Mouse (Mus musculus): ENCODE measurements around the gene Synpo2. TPM values are rescaled to one million over a fixed set of nuclear protein-coding genes. Genes with fewer than 3 reads are reported as not detected.

Gene Synpo2
- polyA plus RNA-seq, 1 experiment from 2014 or later = 2.2 TPM

GRCm38 (mm10) chr3:123111071-123111711, 124.8 kb downstream of the Synpo2 start:
- peaks cover 10% of the 10 kb centered on the region; the same call in 1 of the 2 replicates for H3K4me1 ChIP-seq (ENCODE audit: insufficient read depth, low read depth, low read length)
- H3K4me3 ChIP-seq (ENCODE audit: low read depth, low read length) = no peak overlapping the region
- no peak overlapping the region for H3K9ac ChIP-seq (replicated peaks; ENCODE audit: low read depth)
- WGBS = 86% methylated on average over 10 of the region's 10 CpGs
- no peaks in the 10 kb centered on the region for H3K36me3 ChIP-seq (ENCODE audit: insufficient read depth, low read length)
- DNase-seq (ENCODE audit: low spot score) = no peak
- H3K9me3 ChIP-seq (ENCODE audit: low read length) = no peaks in the 10 kb centered on the region
- H3K27me3 ChIP-seq (replicated peaks; ENCODE audit: insufficient read depth, low read length) = no peaks in the 10 kb centered on the region
- no peak for TF ChIP-seq CTCF (IDR thresholded peaks at IDR 0.05)
- no peak for TF ChIP-seq EP300 (IDR thresholded peaks at IDR 0.05)
- no peak overlapping the region for H3K4me2 ChIP-seq (replicated peaks; ENCODE audit: low read depth, low read length)
- no peak overlapping the region for H3K27ac ChIP-seq (ENCODE audit: low read length)
- ATAC-seq = no peak

- H3K27ac ChIP-seq (ENCODE audit: low read length) = no peak overlapping the region; the same call in 1 of the 2 replicates
- peak overlapping the region; percentile 34 for H3K4me2 ChIP-seq (replicated peaks; ENCODE audit: low read depth, low read length)
- peak; percentile 56 for ATAC-seq
- H3K9me3 ChIP-seq (ENCODE audit: low read length) = no peaks in the 10 kb centered on the region
- WGBS = 34% methylated on average over 14 of the region's 14 CpGs
- TF ChIP-seq CTCF (IDR thresholded peaks at IDR 0.05) = no peak
- TF ChIP-seq EP300 (IDR thresholded peaks at IDR 0.05) = peak; percentile 52; the same call in 1 of the 2 replicates
- no peaks in the 10 kb centered on the region for H3K27me3 ChIP-seq (replicated peaks; ENCODE audit: insufficient read depth, low read length)
- no peak overlapping the region for H3K9ac ChIP-seq (replicated peaks; ENCODE audit: low read depth)
- peaks cover 10% of the 10 kb centered on the region; the same call in 1 of the 2 replicates for H3K4me1 ChIP-seq (ENCODE audit: insufficient read depth, low read depth, low read length)
- peak; percentile 57 for DNase-seq (ENCODE audit: low spot score)
- peak overlapping the region; percentile 4; the same call in 1 of the 2 replicates for H3K4me3 ChIP-seq (ENCODE audit: low read depth, low read length)
- H3K36me3 ChIP-seq (ENCODE audit: insufficient read depth, low read length) = no peaks in the 10 kb centered on the region
Measured at GRCm38 (mm10) chr3:123107830-123108549, 128.0 kb downstream of the Synpo2 start.

- ATAC-seq = no peak
Measured at GRCm38 (mm10) chr3:123104325-123104724, 131.6 kb downstream of the Synpo2 start.

GRCm38 (mm10) chr3:123103151-123103860, 132.6 kb downstream of the Synpo2 start:
- peak; percentile 91 for DNase-seq (ENCODE audit: low spot score)
- H3K9ac ChIP-seq (replicated peaks; ENCODE audit: low read depth) = no peak overlapping the region
- no peak for TF ChIP-seq EP300 (IDR thresholded peaks at IDR 0.05)
- peak; percentile 97 for TF ChIP-seq CTCF (IDR thresholded peaks at IDR 0.05)
- no peaks in the 10 kb centered on the region for H3K27me3 ChIP-seq (replicated peaks; ENCODE audit: insufficient read depth, low read length)
- no peaks in the 10 kb centered on the region for H3K9me3 ChIP-seq (ENCODE audit: low read length)
- peaks cover 10% of the 10 kb centered on the region; the same call in 1 of the 2 replicates for H3K4me1 ChIP-seq (ENCODE audit: insufficient read depth, low read depth, low read length)
- no peak overlapping the region for H3K27ac ChIP-seq (ENCODE audit: low read length)
- ATAC-seq = peak; percentile 78
- H3K36me3 ChIP-seq (ENCODE audit: insufficient read depth, low read length) = no peaks in the 10 kb centered on the region
- no peak overlapping the region for H3K4me3 ChIP-seq (ENCODE audit: low read depth, low read length)
- WGBS = 25% methylated on average over 13 of the region's 13 CpGs
- H3K4me2 ChIP-seq (replicated peaks; ENCODE audit: low read depth, low read length) = no peak overlapping the region

More at GRCm38 (mm10) chr3:123104325-123104724, 131.6 kb downstream of the Synpo2 start:
- DNase-seq (ENCODE audit: low spot score) = no peak
- H3K27me3 ChIP-seq (replicated peaks; ENCODE audit: insufficient read depth, low read length) = no peaks in the 10 kb centered on the region
- no peak overlapping the region for H3K9ac ChIP-seq (replicated peaks; ENCODE audit: low read depth)
- no peak overlapping the region for H3K27ac ChIP-seq (ENCODE audit: low read length)
- peaks cover 10% of the 10 kb centered on the region; the same call in 1 of the 2 replicates for H3K4me1 ChIP-seq (ENCODE audit: insufficient read depth, low read depth, low read length)
- H3K4me3 ChIP-seq (ENCODE audit: low read depth, low read length) = no peak overlapping the region
- H3K4me2 ChIP-seq (replicated peaks; ENCODE audit: low read depth, low read length) = no peak overlapping the region
- no peaks in the 10 kb centered on the region for H3K9me3 ChIP-seq (ENCODE audit: low read length)
- 77% methylated on average over 6 of the region's 6 CpGs for WGBS
- no peak for TF ChIP-seq CTCF (IDR thresholded peaks at IDR 0.05)
- no peak for TF ChIP-seq EP300 (IDR thresholded peaks at IDR 0.05)
- H3K36me3 ChIP-seq (ENCODE audit: insufficient read depth, low read length) = no peaks in the 10 kb centered on the region

GRCm38 (mm10) chr3:123101761-123102160, 134.2 kb downstream of the Synpo2 start:
- ATAC-seq (no peak), DNase-seq (ENCODE audit: low spot score) (no peak)
- Histone ChIP-seq H3K36me3 (ENCODE audit: insufficient read depth, low read length) (no peaks in the 10 kb centered on the region), H3K27ac (ENCODE audit: low read length) (no peak overlapping the region), H3K9me3 (ENCODE audit: low read length) (no peaks in the 10 kb centered on the region), H3K4me3 (ENCODE audit: low read depth, low read length) (no peak overlapping the region), H3K4me2 (replicated peaks; ENCODE audit: low read depth, low read length) (no peak overlapping the region), H3K4me1 (ENCODE audit: insufficient read depth, low read depth, low read length) (no peaks in the 10 kb centered on the region), H3K27me3 (replicated peaks; ENCODE audit: insufficient read depth, low read length) (no peaks in the 10 kb centered on the region), H3K9ac (replicated peaks; ENCODE audit: low read depth) (no peak overlapping the region)
- TF ChIP-seq CTCF (IDR thresholded peaks at IDR 0.05) (no peak), EP300 (IDR thresholded peaks at IDR 0.05) (no peak)
- WGBS = 78% methylated on average over 2 of the region's 2 CpGs

- ATAC-seq = no peak
- H3K27ac ChIP-seq (ENCODE audit: low read length) = no peak overlapping the region
- no peaks in the 10 kb centered on the region for H3K27me3 ChIP-seq (replicated peaks; ENCODE audit: insufficient read depth, low read length)
- peaks cover 15% of the 10 kb centered on the region; the same call in 1 of the 2 replicates for H3K4me1 ChIP-seq (ENCODE audit: insufficient read depth, low read depth, low read length)
- H3K4me2 ChIP-seq (replicated peaks; ENCODE audit: low read depth, low read length) = no peak overlapping the region
- TF ChIP-seq EP300 (IDR thresholded peaks at IDR 0.05) = no peak
- no peak for TF ChIP-seq CTCF (IDR thresholded peaks at IDR 0.05)
- H3K9me3 ChIP-seq (ENCODE audit: low read length) = no peaks in the 10 kb centered on the region
- H3K36me3 ChIP-seq (ENCODE audit: insufficient read depth, low read length) = no peaks in the 10 kb centered on the region
- DNase-seq (ENCODE audit: low spot score) = no peak
- H3K4me3 ChIP-seq (ENCODE audit: low read depth, low read length) = no peak overlapping the region
- no peak overlapping the region for H3K9ac ChIP-seq (replicated peaks; ENCODE audit: low read depth)
- 96% methylated on average over 2 of the region's 2 CpGs for WGBS
Measured at GRCm38 (mm10) chr3:123095111-123095510, 140.8 kb downstream of the Synpo2 start.

Data from lung, postnatal 0 days (tissue).